Mouse (Mus musculus) liver, embryonic 11.5 days (tissue): Measurements from ENCODE around the gene Mdfi. TPM values are rescaled to one million over a fixed set of nuclear protein-coding genes. Genes with fewer than 3 reads are reported as not detected.
A peak's percentile ranks its signal among the peaks of the same experiment; 100 is the strongest.

Experiments
- ATAC-seq: fragments of 200-750 bp; cut with Nextera tagmentation; replicated peaks from 2 replicates; pipeline ENCODE4 v1.8.0; 2017; ENCODE audit warnings: moderate number of reproducible peaks, mild to moderate bottlenecking, moderate TSS enrichment, moderate library complexity; ENCODE audit not compliant: low FRiP score
- DNase-seq: peaks from one replicate; pipeline ENCODE4 v3.0.0-alpha.2; 2017; ENCODE audit warnings: low spot score
- H3K27ac ChIP-seq: fragments of 300-500 bp; sonication (generic); 2 replicates; pipeline ENCODE4 v1.5.1; 2014; ENCODE audit warnings: mild to moderate bottlenecking, low read depth, low read length, control low read depth
- H3K27me3 ChIP-seq: fragments of 300-500 bp; sonication (generic); replicated peaks from 2 replicates; pipeline ENCODE4 v1.6.1; 2014; ENCODE audit warnings: low read length, mixed read lengths; ENCODE audit not compliant: control insufficient read depth, insufficient read depth
- H3K36me3 ChIP-seq: fragments of 300-500 bp; sonication (generic); 2 replicates; pipeline ENCODE4 v1.6.1; 2014; ENCODE audit warnings: mild to moderate bottlenecking, low read length, moderate library complexity, mixed read lengths; ENCODE audit not compliant: control insufficient read depth, insufficient read depth
- H3K4me1 ChIP-seq: fragments of 300-500 bp; sonication (generic); replicated peaks from 2 replicates; pipeline ENCODE4 v1.6.1; 2014; ENCODE audit warnings: low read length, mixed read lengths; ENCODE audit not compliant: control insufficient read depth, insufficient read depth
- H3K4me2 ChIP-seq: fragments of 300-500 bp; sonication (generic); 2 replicates; pipeline ENCODE4 v1.6.1; 2014; ENCODE audit warnings: mild to moderate bottlenecking, control low read depth, moderate library complexity
- H3K4me3 ChIP-seq: fragments of 300-500 bp; sonication (generic); 2 replicates; pipeline ENCODE4 v1.5.1; 2014; ENCODE audit warnings: low read depth, low read length, control low read depth
- H3K9ac ChIP-seq: fragments of 300-500 bp; sonication (generic); 2 replicates; pipeline ENCODE4 v1.6.1; 2014; ENCODE audit warnings: low read depth, low read length, control low read depth
- H3K9me3 ChIP-seq: fragments of 300-500 bp; sonication (generic); 2 replicates; pipeline ENCODE4 v1.6.1; 2016; ENCODE audit warnings: low read length, inconsistent platforms, mixed read lengths; ENCODE audit not compliant: control insufficient read depth
- WGBS: fragments of 180-500 bp; shearing (Covaris S2); extraction: QIAGEN DNeasy Blood & Tissue Kit; methylation state at CpG from one replicate; pipeline ENCODE4 v1.1.7; 2014; 5-methylcytosine and 5-hydroxymethylcytosine counted together
- polyA plus RNA-seq: library from polyadenylated mRNA; unstranded; fragments of >200 nt; fragmentation: Nextera tagmentation; extraction: Ambion mirVana; gene quantifications from 2 replicates; pipeline ENCODE4 v1.2.1, GENCODE M21; 2014

Gene Mdfi
- polyA plus RNA-seq, 1 experiment from 2014 or later: 15.9 TPM

- H3K4me1 ChIP-seq: peaks cover 6% of the 10 kb centered on the region; the same call in 1 of the 2 replicates
- DNase-seq (no peak), ATAC-seq (no peak)
- no peaks in the 10 kb centered on the region; the same call in 1 of the 2 replicates for H3K27me3 ChIP-seq
- H3K9me3 ChIP-seq: no peaks in the 10 kb centered on the region
- no peak overlapping the region for H3K4me2 ChIP-seq
- H3K4me3 ChIP-seq: no peak overlapping the region
- H3K27ac ChIP-seq: no peak overlapping the region
- no peaks in the 10 kb centered on the region for H3K36me3 ChIP-seq
- no peak overlapping the region for H3K9ac ChIP-seq
- 87% methylated on average over 4 of the region's 4 CpGs for WGBS
Observed at GRCm38 (mm10) chr17:47803662-47804061, 30.8 kb downstream of the Mdfi start.

DNA sequence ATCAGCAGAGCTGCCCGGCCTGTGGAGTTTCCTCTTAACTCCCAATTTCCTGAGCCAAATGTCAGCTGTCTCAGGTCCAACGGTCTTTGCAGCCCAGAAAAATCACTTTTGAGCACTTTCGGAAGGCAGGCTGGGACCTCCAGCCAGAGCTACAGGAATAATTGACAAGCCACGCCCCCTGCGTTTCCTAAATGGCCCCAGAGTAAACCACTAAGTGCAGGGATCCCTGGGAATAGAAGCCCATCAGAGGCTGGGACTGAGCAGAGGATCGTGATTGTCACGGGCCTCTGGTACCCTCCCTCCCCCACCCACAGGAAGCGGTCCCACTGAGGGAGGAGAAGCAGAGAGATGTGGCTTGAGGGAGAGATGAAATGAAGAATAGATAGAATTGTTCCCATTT, 31.7 kb downstream of the Mdfi start:
- DNase-seq: no peak
- Histone ChIP-seq H3K9me3 (no peaks in the 10 kb centered on the region), H3K4me2 (no peak overlapping the region), H3K9ac (no peak overlapping the region), H3K27me3 (no peaks in the 10 kb centered on the region; the same call in 1 of the 2 replicates), H3K36me3 (no peaks in the 10 kb centered on the region), H3K4me1 (peaks cover 6% of the 10 kb centered on the region; the same call in 1 of the 2 replicates), H3K27ac (no peak overlapping the region), H3K4me3 (no peak overlapping the region)
- 13% methylated on average over 8 of the region's 8 CpGs for WGBS
- no peak for ATAC-seq

- 67% methylated on average over 9 of the region's 9 CpGs for WGBS
- no peaks in the 10 kb centered on the region for H3K27me3 ChIP-seq
- H3K9me3 ChIP-seq: no peaks in the 10 kb centered on the region
- H3K4me1 ChIP-seq: peaks cover 4% of the 10 kb centered on the region; the same call in 1 of the 2 replicates
- H3K36me3 ChIP-seq: no peaks in the 10 kb centered on the region
- H3K9ac ChIP-seq: no peak overlapping the region
- DNase-seq (no peak), ATAC-seq (no peak)
- H3K27ac ChIP-seq: no peak overlapping the region
- H3K4me3 ChIP-seq: no peak overlapping the region
- no peak overlapping the region for H3K4me2 ChIP-seq
Observed at GRCm38 (mm10) chr17:47797383-47797782, 37.1 kb downstream of the Mdfi start.

DNA sequence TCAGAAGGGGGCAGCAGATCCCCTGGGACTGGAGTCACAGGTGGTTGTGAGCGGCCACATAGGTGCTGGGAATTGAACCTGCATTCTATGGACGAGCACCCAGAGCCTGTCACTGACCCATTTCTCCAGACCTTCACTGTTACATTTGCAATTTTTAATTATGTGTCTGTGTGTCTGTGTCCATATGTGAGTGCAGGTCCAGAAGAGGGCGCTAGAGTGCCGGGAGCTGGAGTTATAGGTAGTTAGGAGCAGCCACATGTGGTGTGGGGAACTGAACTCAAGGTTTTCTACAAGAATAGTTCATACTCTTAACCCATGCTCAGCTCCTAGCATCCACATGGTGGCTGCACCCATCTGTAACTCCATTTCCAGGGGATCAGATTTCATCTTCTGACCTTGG, 37.5 kb downstream of the Mdfi start:
- Histone ChIP-seq H3K4me1 (peaks cover 4% of the 10 kb centered on the region; the same call in 1 of the 2 replicates), H3K36me3 (no peaks in the 10 kb centered on the region), H3K4me2 (no peak overlapping the region), H3K4me3 (no peak overlapping the region), H3K27ac (no peak overlapping the region), H3K9me3 (no peaks in the 10 kb centered on the region), H3K27me3 (no peaks in the 10 kb centered on the region), H3K9ac (no peak overlapping the region)
- DNase-seq (no peak), ATAC-seq (no peak)
- WGBS: 52% methylated on average over 4 of the region's 4 CpGs

DNA sequence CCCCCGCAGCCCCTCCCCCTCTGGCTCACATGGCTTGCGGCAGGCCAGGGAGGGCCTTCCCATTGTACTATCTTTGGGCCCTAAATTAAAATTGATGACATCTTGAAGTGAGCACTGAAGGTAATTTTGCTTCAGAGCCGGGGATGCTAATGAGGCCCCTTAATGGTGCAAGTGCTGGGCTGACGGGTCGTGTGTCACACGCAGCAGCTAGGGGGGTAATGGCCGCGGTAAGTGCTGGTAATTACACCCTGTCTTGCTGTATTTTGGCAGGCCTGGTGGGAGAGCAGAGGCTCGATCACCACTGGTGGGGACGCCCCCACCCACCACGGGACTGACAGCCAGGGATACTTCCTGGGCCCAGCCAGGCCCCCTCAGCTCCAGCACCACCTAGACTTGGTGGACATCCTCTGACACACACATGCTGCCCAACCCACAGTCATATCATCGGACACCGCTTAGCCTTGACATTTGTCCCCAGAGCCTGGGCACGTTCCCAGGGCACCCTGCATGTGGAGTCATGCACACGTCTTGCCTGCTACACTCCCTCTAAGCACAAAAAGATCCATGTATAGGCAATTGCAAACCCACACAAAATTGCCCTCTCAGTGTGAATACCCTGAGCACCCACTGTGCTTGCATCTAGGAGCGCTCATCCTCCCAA, 38.2 kb downstream of the Mdfi start:
- 70% methylated on average over 16 of the region's 16 CpGs for WGBS
- Histone ChIP-seq H3K4me1 (peaks cover 4% of the 10 kb centered on the region; the same call in 1 of the 2 replicates), H3K9me3 (no peaks in the 10 kb centered on the region), H3K4me3 (no peak overlapping the region), H3K27ac (no peak overlapping the region; the same call in 1 of the 2 replicates), H3K4me2 (no peak overlapping the region), H3K36me3 (no peaks in the 10 kb centered on the region), H3K27me3 (no peaks in the 10 kb centered on the region), H3K9ac (no peak overlapping the region)
- ATAC-seq: no peak
- DNase-seq: no peak

DNA sequence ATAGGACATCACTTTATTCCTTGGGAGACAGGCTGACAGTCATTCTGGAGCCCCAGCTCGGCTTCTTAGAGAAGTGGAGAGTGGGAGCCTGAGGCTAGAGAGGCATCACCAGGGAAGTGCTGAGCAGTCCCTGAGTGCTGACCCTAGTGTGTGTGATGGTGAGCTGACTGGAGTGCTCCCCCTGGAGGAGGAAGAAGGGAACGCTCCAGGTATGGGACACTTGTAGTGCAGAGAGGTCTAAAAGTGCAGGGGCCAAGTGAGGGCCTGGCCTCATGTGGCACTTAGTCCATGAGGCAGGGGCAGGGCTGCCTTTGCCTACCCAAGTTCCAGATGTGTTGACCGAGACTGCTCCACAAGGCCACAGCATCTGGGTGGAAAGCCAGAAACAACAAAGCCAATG, 39.0 kb downstream of the Mdfi start:
- no peak overlapping the region for H3K27ac ChIP-seq
- ATAC-seq (0 out of 2 replicates have a peak, but pooled peaks have one; percentile 40), DNase-seq (no peak)
- H3K27me3 ChIP-seq: no peaks in the 10 kb centered on the region
- H3K4me1 ChIP-seq: peaks cover 4% of the 10 kb centered on the region; the same call in 1 of the 2 replicates
- H3K9me3 ChIP-seq: no peaks in the 10 kb centered on the region
- no peak overlapping the region for H3K4me2 ChIP-seq
- WGBS: 34% methylated on average over 3 of the region's 3 CpGs
- no peaks in the 10 kb centered on the region for H3K36me3 ChIP-seq
- no peak overlapping the region for H3K9ac ChIP-seq
- no peak overlapping the region for H3K4me3 ChIP-seq

GRCm38 (mm10) chr17:47793377-47793776, 41.1 kb downstream of the Mdfi start:
- ATAC-seq (peak; percentile 59; the same call in 1 of the 2 replicates), DNase-seq (peak; percentile 79)
- Histone ChIP-seq H3K4me2 (no peak overlapping the region), H3K27ac (no peak overlapping the region), H3K4me1 (peaks cover 4% of the 10 kb centered on the region; the same call in 1 of the 2 replicates), H3K36me3 (no peaks in the 10 kb centered on the region), H3K4me3 (no peak overlapping the region), H3K9me3 (no peaks in the 10 kb centered on the region), H3K9ac (no peak overlapping the region), H3K27me3 (no peaks in the 10 kb centered on the region)
- WGBS: 12% methylated on average over 9 of the region's 9 CpGs

- H3K27ac ChIP-seq: no peak overlapping the region
- H3K9ac ChIP-seq: no peak overlapping the region
Observed at GRCm38 (mm10) chr17:47792098-47792863, 42.2 kb downstream of the Mdfi start.

More at GRCm38 (mm10) chr17:47792098-47792863, 42.2 kb downstream of the Mdfi start:
- H3K9me3 ChIP-seq: no peaks in the 10 kb centered on the region
- ATAC-seq: peak; percentile 59
- no peak overlapping the region for H3K4me2 ChIP-seq
- H3K4me1 ChIP-seq: peaks cover 7% of the 10 kb centered on the region
- 20% methylated on average over 15 of the region's 15 CpGs for WGBS
- no peak overlapping the region for H3K4me3 ChIP-seq
- DNase-seq: peak; percentile 70
- H3K27me3 ChIP-seq: peaks cover 3% of the 10 kb centered on the region; the same call in 1 of the 2 replicates
- no peaks in the 10 kb centered on the region for H3K36me3 ChIP-seq
